Mouse (Mus musculus) small intestine, adult 2 months (tissue): ENCODE measurements around the gene Gm8764. TPM values are rescaled to one million over a fixed set of nuclear protein-coding genes. Genes with fewer than 3 reads are reported as not detected.

ENCODE experiments used
- H3K27ac ChIP-seq: fragments of 200-500 bp; 2 replicates; pipeline ENCODE4 v1.5.1; 2012; ENCODE audit warnings: low read depth, low read length, control low read depth, inconsistent platforms; ENCODE audit not compliant: insufficient read depth
- H3K27me3 ChIP-seq: fragments of 200-500 bp; 2 replicates; pipeline ENCODE4 v1.6.1; 2012; ENCODE audit warnings: mild to moderate bottlenecking, moderate library complexity, low read length, inconsistent platforms; ENCODE audit not compliant: control insufficient read depth, insufficient read depth
- H3K36me3 ChIP-seq: fragments of 200-500 bp; 2 replicates; pipeline ENCODE4 v1.6.1; 2012; ENCODE audit warnings: mild to moderate bottlenecking, low read length, control low read depth, inconsistent platforms; ENCODE audit not compliant: control insufficient read depth, insufficient read depth
- H3K4me1 ChIP-seq: fragments of 200-500 bp; 2 replicates; pipeline ENCODE4 v1.6.1; 2012; ENCODE audit warnings: low read length, inconsistent platforms, mixed read lengths; ENCODE audit not compliant: control insufficient read depth, insufficient read depth, insufficient read length
- H3K4me3 ChIP-seq: fragments of 200-500 bp; 2 replicates; pipeline ENCODE4 v1.5.1; 2012; ENCODE audit warnings: low read depth, mild to moderate bottlenecking, control low read depth, inconsistent platforms, low read length, moderate library complexity
- CTCF ChIP-seq: fragments of 200-500 bp; IDR thresholded peaks from 2 replicates; pipeline ENCODE4 v1.5.1; 2012; ENCODE audit warnings: low read depth, mild to moderate bottlenecking, control low read depth, inconsistent platforms, low read length, moderate library complexity, mixed read lengths; ENCODE audit not compliant: insufficient replicate concordance, insufficient read length; ENCODE audit errors: extremely low read depth
- POLR2A ChIP-seq: fragments of 200-500 bp; IDR thresholded peaks from 2 replicates; pipeline ENCODE4 v1.6.1; 2012; ENCODE audit warnings: low read depth, mild to moderate bottlenecking, control low read depth, inconsistent platforms, low read length, moderate library complexity
- WGBS: fragments of 180-500 bp; shearing (Covaris S2); methylation state at CpG from one replicate; pipeline ENCODE4 v1.1.7; 2018; 5-methylcytosine and 5-hydroxymethylcytosine counted together
- polyA plus RNA-seq: library from polyadenylated mRNA; depleted of rRNA; stranded (reverse); fragments of >200 nt; gene quantifications from 2 replicates; pipeline ENCODE4 v1.2.3, GENCODE M21; 2012; rRNA removed

Gene Gm8764
- polyA plus RNA-seq, 1 experiment: not detected

GRCm38 (mm10) chr10:104209655-104210054, 49.8 kb downstream of the Gm8764 start:
- TF ChIP-seq CTCF: no peak
- TF ChIP-seq POLR2A: no peak
- Histone ChIP-seq H3K27me3 (no peaks in the 10 kb centered on the region), H3K27ac (no peak overlapping the region), H3K4me1 (no peaks in the 10 kb centered on the region), H3K36me3 (no peaks in the 10 kb centered on the region), H3K4me3 (no peak overlapping the region)
- 82% methylated on average over 1 of the region's 1 CpGs for WGBS

GRCm38 (mm10) chr10:104210268-104210990, 50.6 kb downstream of the Gm8764 start:
- Histone ChIP-seq H3K4me1 (no peaks in the 10 kb centered on the region), H3K4me3 (no peak overlapping the region)

More at GRCm38 (mm10) chr10:104210268-104210990, 50.6 kb downstream of the Gm8764 start:
- no peak for TF ChIP-seq CTCF
- TF ChIP-seq POLR2A: no peak
- WGBS: 78% methylated on average over 3 of the region's 3 CpGs
- Histone ChIP-seq H3K27ac (no peak overlapping the region), H3K36me3 (no peaks in the 10 kb centered on the region), H3K27me3 (no peaks in the 10 kb centered on the region)

Other genes starting within 250 kb of the Gm8764 start
- gene Gm21293, start 17.0 kb upstream of the Gm8764 start, polyA plus RNA-seq: not detected in 2 replicates
- gene Gm6763, start 8.5 kb upstream of the Gm8764 start, polyA plus RNA-seq: not detected in 2 replicates
- not detected in 2 replicates for gene Gm21304, start 8.5 kb downstream of the Gm8764 start, polyA plus RNA-seq
- gene Gm21312, start 17.0 kb downstream of the Gm8764 start, polyA plus RNA-seq: not detected in 2 replicates
- gene Gm20765, start 25.5 kb downstream of the Gm8764 start, polyA plus RNA-seq: not detected in 2 replicates
- gene Gm4340, start 34.0 kb downstream of the Gm8764 start, polyA plus RNA-seq: not detected in 2 replicates